Mouse (Mus musculus) midbrain, embryonic 16.5 days (tissue): ENCODE data around the gene Cacybp. TPM values are rescaled to one million over a fixed set of nuclear protein-coding genes. Genes with fewer than 3 reads are reported as not detected.

Source experiments
- ATAC-seq: fragments of 200-750 bp; cut with Nextera tagmentation; 2 replicates; pipeline ENCODE4 v1.8.0; 2017; ENCODE audit warnings: moderate TSS enrichment
- H3K27ac ChIP-seq: fragments of 300-500 bp; sonication (generic); 2 replicates; pipeline ENCODE4 v1.5.1; 2014; ENCODE audit warnings: mild to moderate bottlenecking, low read length, mixed read lengths
- H3K27me3 ChIP-seq: fragments of 300-500 bp; sonication (generic); 2 replicates; pipeline ENCODE4 v1.6.1; 2014; ENCODE audit warnings: low read depth, low read length, mixed read lengths; ENCODE audit not compliant: control insufficient read depth, insufficient read depth
- H3K36me3 ChIP-seq: fragments of 300-500 bp; sonication (generic); 2 replicates; pipeline ENCODE4 v1.6.1; 2014; ENCODE audit warnings: mild to moderate bottlenecking, low read length, moderate library complexity, mixed read lengths; ENCODE audit not compliant: control insufficient read depth, insufficient read depth
- H3K4me1 ChIP-seq: fragments of 300-500 bp; sonication (generic); 2 replicates; pipeline ENCODE4 v1.6.1; 2014; ENCODE audit warnings: mild to moderate bottlenecking, low read length, mixed read lengths; ENCODE audit not compliant: control insufficient read depth, insufficient read depth
- H3K4me2 ChIP-seq: fragments of 300-500 bp; sonication (generic); 2 replicates; pipeline ENCODE4 v1.6.1; 2014; ENCODE audit warnings: mild to moderate bottlenecking, low read length, mixed read lengths
- H3K4me3 ChIP-seq: fragments of 300-500 bp; sonication (generic); 2 replicates; pipeline ENCODE4 v1.5.1; 2014; ENCODE audit warnings: low read depth, mild to moderate bottlenecking, low read length, moderate library complexity, mixed read lengths
- H3K9ac ChIP-seq: fragments of 300-500 bp; sonication (generic); 2 replicates; pipeline ENCODE4 v1.6.1; 2014; ENCODE audit warnings: low read depth, low read length, mixed read lengths
- H3K9me3 ChIP-seq: fragments of 300-500 bp; sonication (generic); replicated peaks from 2 replicates; pipeline ENCODE4 v1.6.1; 2014; ENCODE audit warnings: mild to moderate bottlenecking, low read length, mixed read lengths; ENCODE audit not compliant: control insufficient read depth, poor library complexity, severe bottlenecking
- WGBS: fragments of 180-500 bp; shearing (Covaris S2); extraction: QIAGEN DNeasy Blood & Tissue Kit; methylation state at CpG from one replicate; pipeline ENCODE4 v1.1.7; 2014; 5-methylcytosine and 5-hydroxymethylcytosine counted together
- polyA plus RNA-seq: library from polyadenylated mRNA; unstranded; fragments of >200 nt; fragmentation: Nextera tagmentation; extraction: Ambion mirVana; gene quantifications from 2 replicates; pipeline ENCODE4 v1.2.1, GENCODE M21; 2015

Cacybp gene
- polyA plus RNA-seq, 1 experiment from 2014 or later: 287 TPM

DNA sequence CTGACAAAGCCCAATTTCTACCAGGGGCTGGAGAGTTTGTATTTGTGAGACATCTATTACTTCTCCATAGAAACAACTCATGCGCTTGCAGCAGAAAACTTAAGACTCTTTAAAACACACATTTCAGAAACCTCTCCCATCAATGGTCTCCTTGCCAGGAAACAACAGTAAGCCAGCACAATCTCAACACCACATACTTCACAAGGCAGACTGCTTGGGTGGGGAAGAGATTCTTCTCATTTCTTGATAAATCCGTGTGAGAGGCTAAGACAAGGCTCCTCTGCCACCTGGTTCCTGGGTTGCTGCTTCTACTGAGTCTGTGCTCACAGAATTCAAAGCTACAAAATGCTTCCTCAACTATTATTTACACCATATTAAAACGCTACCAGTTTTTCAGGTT is 37.1 kb upstream of the Cacybp start:
- WGBS: 82% methylated on average over 3 of the region's 3 CpGs
- no peak for ATAC-seq
- Histone ChIP-seq H3K4me1 (no peaks in the 10 kb centered on the region), H3K36me3 (no peaks in the 10 kb centered on the region), H3K4me3 (no peak overlapping the region), H3K4me2 (no peak overlapping the region), H3K27ac (no peak overlapping the region), H3K9ac (no peak overlapping the region), H3K9me3 (no peaks in the 10 kb centered on the region), H3K27me3 (no peaks in the 10 kb centered on the region)

DNA sequence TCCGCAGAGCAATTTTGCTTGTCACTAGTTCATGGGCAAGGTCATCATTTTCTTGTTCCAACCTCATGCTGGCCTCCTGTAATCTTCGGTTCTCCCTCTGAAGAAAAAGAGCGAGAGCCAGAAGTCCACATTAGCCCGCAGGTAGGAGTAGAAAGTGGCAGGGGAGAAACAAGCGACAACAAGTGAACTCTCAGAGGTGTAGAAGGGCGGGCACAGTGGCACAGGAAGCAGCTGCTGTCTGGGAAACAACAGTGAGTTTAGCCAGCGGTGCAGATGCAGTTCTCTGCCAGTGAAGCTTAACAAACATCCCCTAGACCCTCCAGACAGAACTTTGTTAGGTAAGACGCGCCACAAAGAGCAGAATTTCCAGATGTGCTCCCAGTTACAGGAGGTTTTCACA is 34.8 kb upstream of the Cacybp start:
- H3K36me3 ChIP-seq: no peaks in the 10 kb centered on the region
- ATAC-seq: no peak
- no peak overlapping the region for H3K4me3 ChIP-seq
- WGBS: 83% methylated on average over 9 of the region's 9 CpGs
- no peaks in the 10 kb centered on the region for H3K27me3 ChIP-seq
- no peaks in the 10 kb centered on the region for H3K9me3 ChIP-seq
- H3K27ac ChIP-seq: no peak overlapping the region
- H3K4me2 ChIP-seq: no peak overlapping the region
- no peaks in the 10 kb centered on the region for H3K4me1 ChIP-seq
- no peak overlapping the region for H3K9ac ChIP-seq

DNA sequence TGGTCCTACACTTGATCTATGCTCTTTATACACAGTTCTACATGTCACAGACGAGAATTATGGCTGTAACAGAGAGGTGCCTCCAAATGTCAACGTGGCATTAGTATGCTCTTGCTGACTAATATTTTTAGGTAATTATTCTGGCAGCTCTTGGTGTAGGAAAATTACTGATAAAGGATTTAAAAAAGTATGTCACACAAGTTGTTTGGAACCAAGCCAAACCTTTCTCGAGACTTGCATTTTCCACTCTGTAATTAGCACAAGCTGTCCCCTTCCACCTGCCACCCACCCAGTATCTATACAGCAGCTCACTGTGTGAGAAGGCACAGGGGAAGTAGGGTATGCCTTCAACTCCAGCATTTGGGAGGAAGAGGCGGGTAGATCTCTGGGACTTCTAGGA is 34.2 kb upstream of the Cacybp start:
- Histone ChIP-seq H3K4me2 (no peak overlapping the region), H3K4me3 (no peak overlapping the region), H3K27ac (no peak overlapping the region), H3K36me3 (no peaks in the 10 kb centered on the region), H3K27me3 (no peaks in the 10 kb centered on the region), H3K9ac (no peak overlapping the region), H3K4me1 (no peaks in the 10 kb centered on the region), H3K9me3 (no peaks in the 10 kb centered on the region)
- no peak for ATAC-seq
- 81% methylated on average over 4 of the region's 4 CpGs for WGBS

DNA sequence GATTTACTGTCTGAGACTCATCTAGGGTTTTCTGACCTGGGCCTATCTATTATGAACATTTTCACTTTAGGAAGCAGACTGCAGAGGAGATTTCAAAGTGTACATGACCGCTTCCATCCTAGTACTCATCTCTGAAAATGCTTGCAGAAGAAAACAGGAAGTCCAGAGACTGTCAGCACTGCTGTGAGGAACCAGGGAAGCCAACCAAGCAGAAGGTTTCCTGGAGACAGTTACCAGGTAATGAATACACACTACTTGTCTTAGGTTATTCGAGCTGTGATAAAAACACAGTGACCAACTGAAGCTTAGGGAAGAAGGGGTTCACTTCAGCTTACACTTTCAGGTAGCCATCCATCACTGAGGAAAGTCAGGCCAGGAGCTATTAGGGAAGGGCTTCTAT is 33.3 kb upstream of the Cacybp start:
- Histone ChIP-seq H3K36me3 (no peaks in the 10 kb centered on the region), H3K4me3 (no peak overlapping the region), H3K27me3 (no peaks in the 10 kb centered on the region), H3K4me2 (no peak overlapping the region), H3K4me1 (no peaks in the 10 kb centered on the region), H3K9ac (no peak overlapping the region), H3K9me3 (no peaks in the 10 kb centered on the region), H3K27ac (no peak overlapping the region)
- no peak for ATAC-seq
- WGBS: 85% methylated on average over 2 of the region's 2 CpGs

DNA sequence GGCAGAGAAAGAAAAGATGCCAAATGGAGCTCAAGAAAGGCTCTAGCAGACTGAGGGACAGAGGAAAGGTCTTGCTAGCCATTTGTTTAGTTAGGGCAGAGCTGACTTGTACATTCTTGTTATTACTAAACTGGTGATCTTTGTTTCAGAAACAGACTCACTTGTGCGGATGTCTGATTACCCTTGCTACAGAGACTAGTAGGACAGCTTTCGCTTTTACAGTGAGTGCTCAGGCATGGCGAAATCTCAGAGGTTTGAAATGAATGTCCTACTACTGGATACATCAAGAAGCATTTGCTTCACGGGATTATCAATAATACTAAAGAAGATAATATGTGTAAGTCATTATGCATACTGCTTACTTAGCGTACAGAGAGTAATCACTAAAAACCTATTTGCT is 32.0 kb upstream of the Cacybp start:
- Histone ChIP-seq H3K36me3 (0 out of 2 replicates have a peak, but pooled peaks cover 3% of the 10 kb centered on the region), H3K4me2 (no peak overlapping the region), H3K27me3 (no peaks in the 10 kb centered on the region), H3K4me1 (no peaks in the 10 kb centered on the region), H3K9me3 (no peaks in the 10 kb centered on the region; the same call in 1 of the 2 replicates), H3K27ac (no peak overlapping the region), H3K4me3 (no peak overlapping the region), H3K9ac (no peak overlapping the region)
- ATAC-seq: no peak
- 88% methylated on average over 5 of the region's 5 CpGs for WGBS

DNA sequence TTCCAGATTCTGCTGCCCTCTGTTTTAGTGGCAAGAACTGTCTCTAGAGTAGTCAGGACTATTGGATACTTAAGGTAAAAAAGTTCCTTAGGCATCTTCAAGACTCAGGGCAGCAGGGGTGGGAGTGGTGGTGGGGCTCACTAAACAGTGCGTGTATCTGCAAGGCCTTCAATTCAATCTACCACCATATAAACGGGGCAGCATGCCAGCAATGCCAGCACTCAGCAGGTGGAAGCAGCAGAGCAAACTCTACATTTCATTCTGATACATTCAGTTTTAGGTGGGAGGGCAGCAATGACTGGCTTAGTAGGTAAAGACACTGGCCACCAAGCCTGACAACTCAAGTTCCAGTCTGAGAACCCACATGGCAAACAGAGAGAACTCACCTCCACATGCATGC is 27.4 kb upstream of the Cacybp start:
- H3K4me2 ChIP-seq: no peak overlapping the region
- peaks cover 9% of the 10 kb centered on the region; the same call in 1 of the 2 replicates for H3K36me3 ChIP-seq
- WGBS: 92% methylated on average over 2 of the region's 2 CpGs
- ATAC-seq: no peak
- no peaks in the 10 kb centered on the region; the same call in 1 of the 2 replicates for H3K9me3 ChIP-seq
- no peaks in the 10 kb centered on the region for H3K27me3 ChIP-seq
- no peaks in the 10 kb centered on the region for H3K4me1 ChIP-seq
- no peak overlapping the region for H3K4me3 ChIP-seq
- no peak overlapping the region for H3K9ac ChIP-seq
- no peak overlapping the region for H3K27ac ChIP-seq

DNA sequence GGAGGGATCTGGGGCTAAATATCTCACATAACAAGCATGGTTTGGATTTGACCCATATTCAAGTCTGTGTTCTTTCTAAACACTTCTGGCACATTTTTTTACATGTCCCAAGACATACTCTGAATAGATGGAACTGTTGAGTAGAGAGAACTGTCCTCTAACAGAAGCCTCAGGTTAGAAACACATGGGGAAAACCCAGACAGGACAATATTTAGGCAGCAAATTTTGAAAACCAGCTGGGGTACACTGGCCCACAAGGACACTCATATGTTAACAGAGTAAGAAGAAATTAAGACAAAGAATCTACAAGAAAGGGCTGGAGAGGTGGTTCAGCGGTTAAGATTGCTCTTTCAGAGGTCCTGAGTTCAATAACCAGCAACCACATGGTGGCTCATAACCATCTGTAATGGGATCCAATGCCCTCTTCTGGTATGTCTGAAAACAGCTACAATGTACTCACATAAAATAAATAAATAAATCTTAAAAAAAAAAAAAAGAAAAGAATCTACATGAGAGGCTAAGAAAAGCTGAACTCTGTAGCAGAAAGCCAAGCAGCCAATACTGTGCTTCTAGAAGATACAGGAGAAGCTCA is 26.3 kb upstream of the Cacybp start:
- H3K4me2 ChIP-seq: no peak overlapping the region
- H3K9ac ChIP-seq: no peak overlapping the region
- H3K4me3 ChIP-seq: no peak overlapping the region
- H3K9me3 ChIP-seq: no peaks in the 10 kb centered on the region; the same call in 1 of the 2 replicates
- no peaks in the 10 kb centered on the region for H3K4me1 ChIP-seq
- no peak for ATAC-seq
- no peak overlapping the region for H3K27ac ChIP-seq
- 97% methylated on average over 1 of the region's 1 CpGs for WGBS
- no peaks in the 10 kb centered on the region for H3K27me3 ChIP-seq
- H3K36me3 ChIP-seq: peaks cover 9% of the 10 kb centered on the region; the same call in 1 of the 2 replicates

DNA sequence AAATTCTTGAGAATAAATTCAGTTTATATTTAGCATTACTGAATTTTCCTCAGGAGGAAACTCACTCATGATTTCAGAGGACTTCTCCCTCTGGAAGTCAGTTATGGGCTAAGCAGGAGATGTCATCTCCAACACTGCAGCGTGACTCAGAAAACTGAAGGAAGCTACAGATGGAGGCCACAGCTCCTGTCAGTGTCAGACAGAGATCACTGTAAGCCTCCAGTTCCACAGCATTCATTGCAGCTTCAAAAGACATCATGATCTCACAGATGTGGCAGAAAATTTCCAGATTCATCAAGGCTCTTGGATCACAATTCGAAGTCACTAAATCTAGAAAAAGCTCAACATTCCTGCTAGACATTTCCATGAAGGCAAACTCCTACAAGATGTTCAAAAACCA is 25.3 kb upstream of the Cacybp start:
- H3K27me3 ChIP-seq: no peaks in the 10 kb centered on the region
- H3K4me3 ChIP-seq: no peak overlapping the region
- ATAC-seq: no peak
- H3K9me3 ChIP-seq: no peaks in the 10 kb centered on the region; the same call in 1 of the 2 replicates
- H3K36me3 ChIP-seq: peaks cover 9% of the 10 kb centered on the region; the same call in 1 of the 2 replicates
- no peak overlapping the region for H3K4me2 ChIP-seq
- no peak overlapping the region for H3K27ac ChIP-seq
- 93% methylated on average over 2 of the region's 2 CpGs for WGBS
- H3K9ac ChIP-seq: no peak overlapping the region
- H3K4me1 ChIP-seq: no peaks in the 10 kb centered on the region

DNA sequence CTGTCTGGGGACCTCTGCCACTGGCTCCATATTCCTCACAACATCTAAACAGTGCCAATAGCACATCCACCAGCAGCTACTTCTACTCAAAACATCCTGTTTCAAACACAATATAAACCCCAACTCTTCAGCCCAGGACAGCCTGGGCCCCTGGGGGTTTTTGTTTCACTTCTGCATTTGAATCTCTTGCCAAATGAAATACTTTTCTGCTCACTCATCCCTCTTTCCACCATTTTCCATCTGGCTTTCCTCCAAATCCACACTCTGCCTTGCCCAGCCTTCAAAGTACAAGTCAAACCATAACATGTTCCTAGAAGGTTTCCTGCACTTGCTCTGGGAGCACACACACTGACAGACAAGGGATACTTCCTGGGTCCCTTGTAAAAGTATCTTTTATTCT is 21.2 kb upstream of the Cacybp start:
- H3K4me1 ChIP-seq: no peaks in the 10 kb centered on the region
- no peaks in the 10 kb centered on the region for H3K27me3 ChIP-seq
- H3K27ac ChIP-seq: no peak overlapping the region
- H3K9me3 ChIP-seq: no peaks in the 10 kb centered on the region
- no peak overlapping the region for H3K9ac ChIP-seq
- no peak for ATAC-seq
- H3K4me3 ChIP-seq: no peak overlapping the region
- no peak overlapping the region for H3K4me2 ChIP-seq
- peaks cover 6% of the 10 kb centered on the region; the same call in 1 of the 2 replicates for H3K36me3 ChIP-seq
